Mouse (Mus musculus) olfactory bulb, adult 2 months (tissue): ENCODE measurements around the gene Sfxn5. TPM values are rescaled to one million over a fixed set of nuclear protein-coding genes. Genes with fewer than 3 reads are reported as not detected.

Experiments used
- H3K27ac ChIP-seq: fragments of 200-500 bp; 2 replicates; pipeline ENCODE4 v1.5.1; 2012; ENCODE audit warnings: low read depth, low read length; ENCODE audit not compliant: insufficient read depth
- H3K4me1 ChIP-seq: fragments of 200-500 bp; 2 replicates; pipeline ENCODE4 v1.6.1; 2012; ENCODE audit warnings: low read length; ENCODE audit not compliant: control insufficient read depth, insufficient read depth
- H3K4me3 ChIP-seq: fragments of 200-500 bp; 2 replicates; pipeline ENCODE4 v1.5.1; 2012; ENCODE audit warnings: mild to moderate bottlenecking, low read depth, low read length, moderate library complexity; ENCODE audit not compliant: insufficient read depth
- CTCF ChIP-seq: fragments of 200-500 bp; IDR thresholded peaks from 2 replicates; pipeline ENCODE4 v1.5.1; 2012; ENCODE audit warnings: low read depth, mild to moderate bottlenecking, low read length, moderate library complexity; ENCODE audit not compliant: insufficient read depth
- POLR2A ChIP-seq: fragments of 200-500 bp; IDR thresholded peaks from 2 replicates; pipeline ENCODE4 v1.6.1; 2012; ENCODE audit warnings: mild to moderate bottlenecking, low read depth, low read length, moderate library complexity; ENCODE audit not compliant: insufficient read depth
- WGBS: fragments of 180-500 bp; shearing (Covaris S2); methylation state at CpG from one replicate; pipeline ENCODE4 v1.1.7; 2018; 5-methylcytosine and 5-hydroxymethylcytosine counted together
- polyA plus RNA-seq: library from polyadenylated mRNA; stranded (reverse); fragments of >200 nt; gene quantifications from 2 replicates; pipeline ENCODE4 v1.2.4, GENCODE M21; 2012; ENCODE audit warnings: low replicate concordance; ENCODE audit not compliant: missing spikeins, insufficient read depth, insufficient read length

The Sfxn5 gene
- not detected in 2 replicates for polyA plus RNA-seq

GRCm38 (mm10) chr6:85333000-85333669, at the start of gene Sfxn5:
TSS of gene Sfxn5 (minus strand) at chr6:85333422.
- TF ChIP-seq POLR2A (peak; percentile 53), CTCF (no peak)
- Histone ChIP-seq H3K27ac (peak within 1 kb of the TSS; percentile 96), H3K4me1 (peaks cover 8% of the 10 kb centered on the region), H3K4me3 (peak within 1 kb of the TSS; percentile 87)
- under 1% methylated on average over 49 of the region's 49 CpGs for WGBS

- TF ChIP-seq POLR2A (no peak), CTCF (no peak)
- WGBS: 94% methylated on average over 2 of the region's 2 CpGs
- Histone ChIP-seq H3K27ac (no peak overlapping the region), H3K4me1 (peaks cover 3% of the 10 kb centered on the region; the same call in 1 of the 2 replicates), H3K4me3 (no peak overlapping the region)
These were observed 49.6 kb upstream of the Sfxn5 start for GRCm38 (mm10) chr6:85382791-85383190.

- Histone ChIP-seq H3K4me3 (no peak overlapping the region), H3K4me1 (peaks cover 3% of the 10 kb centered on the region; the same call in 1 of the 2 replicates), H3K27ac (no peak overlapping the region)
- 91% methylated on average over 10 of the region's 10 CpGs for WGBS
- TF ChIP-seq POLR2A: no peak
- TF ChIP-seq CTCF: no peak
These were observed 48.4 kb upstream of the Sfxn5 start for GRCm38 (mm10) chr6:85381648-85382020.

DNA sequence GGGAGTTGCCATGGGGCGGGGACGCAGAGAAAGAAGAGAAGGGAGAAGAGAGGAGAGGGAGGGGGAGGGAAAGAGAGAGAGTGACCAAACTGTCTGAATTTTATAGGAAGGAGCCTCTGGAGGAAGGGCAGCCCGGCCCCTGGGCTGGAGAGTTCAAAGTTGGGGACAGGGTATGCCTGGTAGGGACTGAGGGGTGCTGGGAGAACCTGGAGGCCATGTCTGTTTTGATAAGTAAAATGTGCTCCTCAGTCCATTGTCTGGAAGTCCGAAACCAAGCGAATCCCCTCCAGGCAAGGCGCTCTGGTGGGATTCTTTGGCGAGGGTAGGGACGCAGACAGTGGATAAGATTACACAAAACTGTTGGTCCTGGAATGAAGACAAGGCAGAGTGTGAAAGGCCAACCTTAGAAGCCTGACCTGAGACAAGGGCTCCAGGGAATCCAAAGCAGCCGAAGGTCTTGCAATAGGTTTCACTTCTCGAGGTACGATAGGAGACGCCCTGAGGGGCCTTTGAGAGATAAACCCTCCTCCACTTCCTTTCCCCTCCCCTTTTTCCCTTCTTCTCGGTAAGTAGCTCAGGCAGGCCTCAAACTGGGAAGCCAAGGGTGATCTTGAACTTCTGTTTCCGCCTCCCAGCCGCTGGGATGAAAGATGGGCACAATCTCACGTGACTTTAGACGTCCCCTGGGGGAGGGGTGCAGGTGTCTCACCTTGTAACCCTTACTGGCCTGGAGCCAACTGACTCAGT, 47.9 kb upstream of the Sfxn5 start:
- peak; percentile 1; the same call in 1 of the 2 replicates for TF ChIP-seq CTCF
- TF ChIP-seq POLR2A: no peak
- no peak overlapping the region for H3K4me3 ChIP-seq
- WGBS: 56% methylated on average over 17 of the region's 17 CpGs
- H3K4me1 ChIP-seq: peaks cover 3% of the 10 kb centered on the region; the same call in 1 of the 2 replicates
- H3K27ac ChIP-seq: no peak overlapping the region

- Histone ChIP-seq H3K4me1 (peaks cover 3% of the 10 kb centered on the region; the same call in 1 of the 2 replicates), H3K27ac (no peak overlapping the region), H3K4me3 (no peak overlapping the region)
- TF ChIP-seq CTCF: peak; percentile 54
- no peak for TF ChIP-seq POLR2A
- WGBS: 32% methylated on average over 10 of the region's 10 CpGs
These were observed 47.1 kb upstream of the Sfxn5 start for GRCm38 (mm10) chr6:85380201-85380900.

DNA sequence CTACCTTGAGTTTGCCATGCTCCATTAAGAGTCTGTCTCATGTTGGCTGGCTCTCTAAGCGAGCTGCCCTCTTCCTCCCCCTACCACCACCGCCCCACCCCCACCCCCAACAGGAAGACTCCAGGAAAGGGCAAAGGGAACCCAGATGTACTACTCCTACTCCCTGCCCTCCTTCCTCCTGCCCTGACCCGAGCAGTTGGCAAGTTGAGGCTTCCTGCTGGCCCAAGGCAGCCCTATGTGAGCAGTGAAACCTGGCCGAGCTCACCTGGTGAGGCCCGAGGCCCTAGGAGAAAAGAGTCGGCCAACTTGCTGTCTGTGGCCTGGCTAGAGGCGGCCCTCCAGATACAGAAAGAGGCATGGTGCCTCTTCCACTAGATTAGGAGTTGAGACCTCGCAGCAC, 45.4 kb upstream of the Sfxn5 start:
- Histone ChIP-seq H3K4me1 (peaks cover 10% of the 10 kb centered on the region), H3K27ac (no peak overlapping the region), H3K4me3 (no peak overlapping the region)
- WGBS: 76% methylated on average over 8 of the region's 8 CpGs
- TF ChIP-seq CTCF (no peak), POLR2A (no peak)

- Histone ChIP-seq H3K27ac (no peak overlapping the region), H3K4me3 (no peak overlapping the region), H3K4me1 (peaks cover 13% of the 10 kb centered on the region)
- WGBS: 84% methylated on average over 5 of the region's 5 CpGs
- no peak for TF ChIP-seq CTCF
- TF ChIP-seq POLR2A: no peak
These were observed 44.7 kb upstream of the Sfxn5 start for GRCm38 (mm10) chr6:85377876-85378275.

GRCm38 (mm10) chr6:85377066-85377734, 44.0 kb upstream of the Sfxn5 start:
- WGBS: 84% methylated on average over 4 of the region's 4 CpGs
- Histone ChIP-seq H3K4me3 (no peak overlapping the region), H3K4me1 (peaks cover 19% of the 10 kb centered on the region), H3K27ac (no peak overlapping the region)
- TF ChIP-seq CTCF: no peak
- TF ChIP-seq POLR2A: no peak

DNA sequence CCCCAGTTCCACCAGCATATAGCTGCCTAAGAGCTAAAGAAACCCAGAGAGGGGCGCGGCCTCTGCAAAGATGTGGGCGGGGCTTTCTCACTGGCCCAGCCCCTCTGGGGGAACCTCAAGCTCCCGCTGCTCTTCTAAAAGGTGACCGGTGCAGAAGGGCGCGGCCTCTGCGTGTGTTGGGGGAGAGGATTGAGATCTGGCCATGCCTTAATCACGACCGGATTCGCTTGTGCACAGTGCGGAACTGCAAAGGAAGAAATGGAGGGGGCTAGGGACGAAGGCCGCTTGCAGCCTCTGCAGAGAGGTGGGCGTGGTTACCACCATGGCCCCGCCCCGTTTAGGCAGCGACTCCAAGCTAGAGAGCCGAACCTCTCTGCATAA, 41.5 kb upstream of the Sfxn5 start:
- peak overlapping the region; percentile 26; the same call in 1 of the 2 replicates for H3K27ac ChIP-seq
- WGBS: 0% methylated on average over 19 of the region's 19 CpGs
- TF ChIP-seq POLR2A: no peak
- no peak for TF ChIP-seq CTCF
- H3K4me1 ChIP-seq: peaks cover 25% of the 10 kb centered on the region
- H3K4me3 ChIP-seq: peak overlapping the region; percentile 73
